9 mouse cellular contexts compared by ENCODE assay signal in genomic region chr12:99361752-99362132, GRCm38 (mm10).
DNase-seq lines count a peak whose midpoint lies in the region; ATAC-seq and TF ChIP-seq lines count a peak whose summit lies in the region.
"Had no signal": no experiment of that assay in that cellular context is flagged by ENCODE, and none has a peak within 500 bp of the region (broad histone marks: within the 10 kb centered on the region; RNA-seq: fewer than 3 reads in every experiment).

No protein-coding gene starts in this region.

- DNase-seq in cerebellum, adult 9-11 months, result peak; percentile 36
- DNase-seq in cerebellum, adult 11-12 months, result no peak
- no peak for DNase-seq in hindbrain, embryonic 10.5 days (ENCODE audit: low spot score)
- no peak for DNase-seq in hindbrain, embryonic 11.5 days (ENCODE audit: low spot score)
- no peak for DNase-seq in midbrain, postnatal 0 days (ENCODE audit: low spot score)
- no peak for DNase-seq in thymus, postnatal 4 days
- DNase-seq: gastrocnemius, postnatal 10 days had no signal

- H3K27ac ChIP-seq in hindbrain, embryonic 10.5 days, result peak overlapping the region; percentile 64; the same call in 1 of the 2 replicates
- no peak overlapping the region for H3K27ac ChIP-seq in hindbrain, embryonic 11.5 days (ENCODE audit: low read depth, low read length)
- H3K27ac ChIP-seq in midbrain, embryonic 13.5 days, result peak overlapping the region; percentile 37; the same call in 1 of the 2 replicates
- no peak overlapping the region for H3K27ac ChIP-seq in midbrain, postnatal 0 days (ENCODE audit: low read depth, low read length)
- H3K27ac ChIP-seq in stomach, embryonic 16.5 days (ENCODE audit: low read length), result peak overlapping the region; percentile 31; the same call in 1 of the 2 replicates

- H3K4me1 ChIP-seq in hindbrain, embryonic 10.5 days (replicated peaks), result peaks cover 47% of the 10 kb centered on the region
- H3K4me1 ChIP-seq in hindbrain, embryonic 11.5 days (replicated peaks; ENCODE audit: control insufficient read depth, insufficient read depth, low read length), result peaks cover 5% of the 10 kb centered on the region; the same call in 1 of the 2 replicates
- peaks cover 41% of the 10 kb centered on the region for H3K4me1 ChIP-seq in midbrain, embryonic 13.5 days (replicated peaks)
- H3K4me1 ChIP-seq in midbrain, postnatal 0 days (ENCODE audit: insufficient read depth, low read length), result peaks cover 5% of the 10 kb centered on the region; the same call in 1 of the 2 replicates
- peaks cover 21% of the 10 kb centered on the region for H3K4me1 ChIP-seq in stomach, embryonic 16.5 days (ENCODE audit: control insufficient read depth, insufficient read depth, low read length)

- no peak overlapping the region for H3K9ac ChIP-seq in hindbrain, embryonic 11.5 days (ENCODE audit: low read depth, low read length)
- H3K9ac ChIP-seq in midbrain, embryonic 13.5 days (replicated peaks), result no peak overlapping the region
- no peak overlapping the region for H3K9ac ChIP-seq in midbrain, postnatal 0 days (replicated peaks; ENCODE audit: low read length, poor library complexity, severe bottlenecking)
- H3K9ac ChIP-seq in stomach, embryonic 16.5 days (ENCODE audit: low read length), result 0 out of 2 replicates have a peak overlapping the region, but pooled peaks have one; percentile 7

- TF ChIP-seq CTCF in midbrain, postnatal 0 days (IDR thresholded peaks at IDR 0.05), result no peak

- WGBS in hindbrain, embryonic 10.5 days, result 70% methylated on average over 5 of the region's 5 CpGs
- WGBS in hindbrain, embryonic 11.5 days, result 69% methylated on average over 5 of the region's 5 CpGs
- 89% methylated on average over 4 of the region's 5 CpGs for WGBS in midbrain, embryonic 13.5 days
- WGBS in midbrain, postnatal 0 days, result 69% methylated on average over 5 of the region's 5 CpGs
- WGBS in stomach, embryonic 16.5 days, result 67% methylated on average over 5 of the region's 5 CpGs

- H3K27me3 ChIP-seq in hindbrain, embryonic 10.5 days (ENCODE audit: insufficient read depth, poor library complexity, severe bottlenecking), result no peaks in the 10 kb centered on the region
- no peaks in the 10 kb centered on the region for H3K27me3 ChIP-seq in hindbrain, embryonic 11.5 days (ENCODE audit: control insufficient read depth, insufficient read depth, low read length)
- H3K27me3 ChIP-seq in midbrain, embryonic 13.5 days, result no peaks in the 10 kb centered on the region
- no peaks in the 10 kb centered on the region for H3K27me3 ChIP-seq in midbrain, postnatal 0 days (ENCODE audit: insufficient read depth, low read length)
- no peaks in the 10 kb centered on the region for H3K27me3 ChIP-seq in stomach, embryonic 16.5 days (ENCODE audit: control insufficient read depth, insufficient read depth, low read length)

- H3K4me2 ChIP-seq in hindbrain, embryonic 11.5 days (replicated peaks; ENCODE audit: low read depth, low read length), result no peak overlapping the region
- no peak overlapping the region for H3K4me2 ChIP-seq in midbrain, embryonic 13.5 days (replicated peaks)
- H3K4me2 ChIP-seq in midbrain, postnatal 0 days (ENCODE audit: low read depth, low read length, poor library complexity, severe bottlenecking), result no peak overlapping the region
- H3K4me2 ChIP-seq in stomach, embryonic 16.5 days (ENCODE audit: low read depth, low read length), result no peak overlapping the region

- H3K4me3 ChIP-seq in hindbrain, embryonic 10.5 days, result no peak overlapping the region
- no peak overlapping the region for H3K4me3 ChIP-seq in hindbrain, embryonic 11.5 days (ENCODE audit: low read depth, low read length)
- no peak overlapping the region for H3K4me3 ChIP-seq in midbrain, embryonic 13.5 days (replicated peaks)
- no peak overlapping the region for H3K4me3 ChIP-seq in midbrain, postnatal 0 days (ENCODE audit: low read depth, low read length)
- H3K4me3 ChIP-seq in stomach, embryonic 16.5 days (replicated peaks; ENCODE audit: low read length), result no peak overlapping the region

- H3K36me3 ChIP-seq in hindbrain, embryonic 10.5 days, result no peaks in the 10 kb centered on the region
- H3K36me3 ChIP-seq in hindbrain, embryonic 11.5 days (ENCODE audit: control insufficient read depth, insufficient read depth, low read length), result no peaks in the 10 kb centered on the region
- no peaks in the 10 kb centered on the region for H3K36me3 ChIP-seq in midbrain, embryonic 13.5 days
- no peaks in the 10 kb centered on the region for H3K36me3 ChIP-seq in midbrain, postnatal 0 days (ENCODE audit: insufficient read depth, low read length)
- H3K36me3 ChIP-seq in stomach, embryonic 16.5 days (ENCODE audit: control insufficient read depth, insufficient read depth, low read length), result no peaks in the 10 kb centered on the region

- no peaks in the 10 kb centered on the region for H3K9me3 ChIP-seq in hindbrain, embryonic 10.5 days
- H3K9me3 ChIP-seq in hindbrain, embryonic 11.5 days (ENCODE audit: control insufficient read depth, low read length), result no peaks in the 10 kb centered on the region
- H3K9me3 ChIP-seq in midbrain, embryonic 13.5 days, result no peaks in the 10 kb centered on the region
- no peaks in the 10 kb centered on the region for H3K9me3 ChIP-seq in midbrain, postnatal 0 days (ENCODE audit: low read length)
- no peaks in the 10 kb centered on the region for H3K9me3 ChIP-seq in stomach, embryonic 16.5 days (replicated peaks; ENCODE audit: control insufficient read depth, low read length)

- no peak for ATAC-seq in hindbrain, embryonic 11.5 days (ENCODE audit: low FRiP score)
- ATAC-seq in midbrain, embryonic 13.5 days, result no peak
- no peak for ATAC-seq in midbrain, postnatal 0 days (ENCODE audit: low FRiP score)
- no peak for ATAC-seq in stomach, embryonic 16.5 days (ENCODE audit: insufficient read depth, low FRiP score)

Comparison
In these comparisons a context has a peak if more than half of its experiments do, and no peak if none do; other contexts are left out.
1. H3K27ac ChIP-seq: peak in hindbrain, embryonic 10.5 days (single experiment), midbrain, embryonic 13.5 days (single experiment) and stomach, embryonic 16.5 days (single experiment); none in hindbrain, embryonic 11.5 days (single experiment) and midbrain, postnatal 0 days (single experiment).